Mouse (Mus musculus) natural killer cell, adult 2 months (primary cell): Measurements from ENCODE around the gene Hmga1b.
A peak's percentile ranks its signal among the peaks of the same experiment; 100 is the strongest.
"Not testable (repeated sequence)": the region's sequence is repeated elsewhere in the genome, so short reads cannot be mapped to it uniquely, and the experiment has no call there.

Source experiments
- DNase-seq, 2 experiments: peaks; one replicate each; pipeline ENCODE4 v3.0.0; 2022; ENCODE audit warnings: low spot score in 2 of 2

Gene Hmga1b

DNA sequence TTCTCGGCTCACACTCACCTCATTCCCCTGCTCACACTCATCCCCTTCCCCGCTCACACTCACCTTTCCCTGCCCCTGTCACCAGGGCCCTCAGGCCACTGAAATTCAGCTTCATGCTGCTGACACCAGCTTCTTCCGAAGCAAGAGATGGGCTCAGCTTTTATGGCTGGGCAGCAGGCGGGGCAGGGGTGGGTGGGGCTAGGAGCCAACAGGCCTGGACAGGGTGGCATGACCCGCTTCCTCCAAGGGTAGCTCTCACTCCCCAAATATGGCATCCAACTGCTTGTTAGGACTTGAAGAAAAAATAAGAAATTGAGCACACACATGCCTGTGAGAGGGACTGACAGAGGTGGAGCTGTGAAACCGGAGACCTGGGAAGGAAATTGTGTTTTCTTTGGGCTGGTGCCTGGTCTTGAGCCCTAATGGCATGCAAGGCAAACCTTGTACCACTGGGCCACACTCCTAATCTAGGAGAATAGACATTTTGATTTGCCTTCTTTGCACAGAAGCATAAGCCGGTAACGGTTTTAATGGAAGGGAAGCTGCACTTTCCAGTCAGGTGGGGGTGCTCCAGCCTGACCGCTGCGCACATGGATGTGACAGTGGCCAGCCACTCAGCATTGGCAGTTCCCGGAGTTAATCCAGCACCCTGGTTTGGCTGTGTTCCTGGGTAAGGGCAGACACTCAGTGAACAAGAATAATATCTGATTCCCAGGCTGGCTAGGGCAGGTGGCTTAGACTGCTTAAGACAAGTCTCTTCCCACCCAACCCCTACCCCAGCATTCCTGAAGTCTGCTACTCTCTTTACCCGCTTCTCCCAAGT is 30.5 kb upstream of the Hmga1b start, which contains the start of gene Cbr2:
Gene Cbr2 (minus strand): TSS at position 257 of the 823 bp plus-strand sequence.
- DNase-seq, result no peak

GRCm38 (mm10) chr11:120733521-120733920 is 29.1 kb upstream of the Hmga1b start:
- no peak for DNase-seq

DNA sequence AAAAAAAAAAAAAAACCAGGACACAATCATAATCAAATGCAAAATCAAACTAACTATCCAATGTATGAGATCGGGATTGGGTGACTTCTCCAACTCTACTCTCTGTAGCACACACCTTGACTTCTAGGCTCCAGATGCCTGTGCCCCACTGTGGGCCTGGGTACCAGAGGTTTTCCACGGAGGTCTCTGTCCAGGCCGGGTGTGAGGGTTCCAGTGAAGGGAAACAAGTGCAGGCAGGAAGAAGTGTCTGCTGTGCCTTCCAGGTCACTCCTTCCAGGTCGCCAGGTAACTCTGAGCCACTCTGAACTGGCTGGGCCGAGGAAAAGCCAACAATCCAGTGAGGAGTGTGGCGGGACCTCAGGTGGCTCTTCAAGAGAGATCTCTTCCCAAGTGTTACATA is 26.2 kb upstream of the Hmga1b start:
- DNase-seq, result no peak

DNA sequence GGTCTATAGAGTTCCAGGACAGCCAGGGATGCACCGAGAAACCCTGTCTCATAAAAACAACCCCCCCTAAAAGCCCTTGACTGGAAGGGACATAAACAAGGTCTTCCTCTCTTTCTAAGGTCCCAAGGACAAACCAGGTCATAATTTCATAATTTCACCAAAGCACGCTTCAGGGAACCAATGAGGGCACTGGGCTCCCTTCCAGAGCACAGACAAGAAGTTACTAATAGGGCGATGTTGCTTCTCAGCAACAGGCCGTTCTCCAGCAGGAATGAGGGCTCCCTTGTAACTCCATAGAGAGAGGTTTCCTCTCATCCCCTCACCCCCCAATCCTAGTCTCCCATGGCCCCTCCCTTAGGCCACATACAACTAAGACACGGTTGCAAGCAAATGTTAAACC is 21.6 kb upstream of the Hmga1b start:
- DNase-seq, result no peak

DNA sequence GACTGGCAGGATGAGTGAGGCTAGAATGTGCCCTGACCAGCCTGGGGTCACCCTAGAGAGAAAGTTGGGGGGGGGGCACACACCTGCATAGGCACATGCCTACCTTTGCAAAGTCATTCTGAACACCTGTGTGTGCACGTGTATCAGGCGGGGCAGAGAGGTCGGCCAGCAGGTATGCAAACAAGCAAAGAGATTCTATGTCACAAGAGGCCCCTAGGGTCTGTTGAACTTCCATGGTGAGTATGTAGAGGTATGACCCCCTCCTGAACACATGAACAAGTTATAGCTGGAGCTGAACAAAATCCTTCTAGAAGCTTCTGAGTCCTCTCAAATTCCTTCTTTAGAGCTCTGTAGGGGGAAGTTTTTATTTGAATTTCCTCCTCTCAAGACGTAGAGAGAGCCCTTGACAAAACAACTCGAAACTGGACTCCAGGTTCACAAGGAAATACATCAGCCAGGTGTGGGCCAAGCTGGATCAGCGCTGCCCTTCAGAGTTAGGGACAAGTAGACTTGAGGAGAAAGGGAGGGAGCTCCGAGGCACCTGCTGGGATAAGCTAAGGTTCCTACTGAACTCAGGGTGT is 18.4 kb upstream of the Hmga1b start:
- DNase-seq, result no peak

- DNase-seq, result no peak
Observed at GRCm38 (mm10) chr11:120747974-120748373, 14.6 kb upstream of the Hmga1b start.

GRCm38 (mm10) chr11:120749430-120749829 is 13.2 kb upstream of the Hmga1b start:
- peak; percentile 51 to 56 for DNase-seq

GRCm38 (mm10) chr11:120751606-120752005 is 11.0 kb upstream of the Hmga1b start:
- no peak for DNase-seq

GRCm38 (mm10) chr11:120760236-120760635 is 2.4 kb upstream of the Hmga1b start:
- peak; percentile 27 to 45 for DNase-seq

DNA sequence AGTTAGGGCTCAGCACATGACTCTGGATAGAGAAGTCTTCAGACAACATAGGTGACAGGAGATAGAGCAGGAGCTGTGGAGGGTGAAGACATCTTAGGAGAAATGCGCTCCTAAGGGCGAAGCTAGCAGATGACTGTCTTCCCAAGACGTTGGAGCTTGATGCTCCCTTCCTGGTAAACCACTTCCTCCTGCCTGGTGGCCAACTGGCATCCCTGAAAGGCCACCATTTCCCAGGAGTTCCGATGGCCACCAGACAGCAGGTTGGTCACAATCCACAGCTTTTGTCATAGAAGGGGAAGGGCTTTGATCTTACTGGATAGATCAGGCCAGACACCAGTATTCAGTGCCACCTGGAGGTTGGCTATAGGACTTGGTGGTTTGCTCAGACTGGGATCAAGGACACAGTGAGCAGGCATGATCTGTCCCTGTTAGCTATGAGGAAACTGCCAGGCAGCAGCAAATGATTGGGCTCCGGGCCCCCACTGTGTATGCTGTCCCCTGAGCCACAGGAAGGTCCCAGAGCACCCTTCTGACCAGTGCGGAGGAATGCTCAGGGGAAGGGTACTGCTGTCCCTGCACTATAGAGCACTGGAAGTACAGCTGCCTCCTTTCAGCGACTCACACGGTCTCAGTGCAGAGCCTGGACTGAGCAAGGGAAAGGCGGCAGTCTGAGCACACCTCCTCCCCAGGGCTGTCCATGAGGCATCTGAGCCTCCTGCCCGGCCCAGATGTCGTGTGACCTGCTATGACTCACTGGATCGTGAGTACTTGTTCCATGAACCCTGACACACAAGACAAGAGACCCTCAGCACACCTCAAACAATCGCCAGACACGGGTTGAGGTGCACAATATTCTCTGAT is 553 bp upstream of the Hmga1b start:
- no peak for DNase-seq

DNA sequence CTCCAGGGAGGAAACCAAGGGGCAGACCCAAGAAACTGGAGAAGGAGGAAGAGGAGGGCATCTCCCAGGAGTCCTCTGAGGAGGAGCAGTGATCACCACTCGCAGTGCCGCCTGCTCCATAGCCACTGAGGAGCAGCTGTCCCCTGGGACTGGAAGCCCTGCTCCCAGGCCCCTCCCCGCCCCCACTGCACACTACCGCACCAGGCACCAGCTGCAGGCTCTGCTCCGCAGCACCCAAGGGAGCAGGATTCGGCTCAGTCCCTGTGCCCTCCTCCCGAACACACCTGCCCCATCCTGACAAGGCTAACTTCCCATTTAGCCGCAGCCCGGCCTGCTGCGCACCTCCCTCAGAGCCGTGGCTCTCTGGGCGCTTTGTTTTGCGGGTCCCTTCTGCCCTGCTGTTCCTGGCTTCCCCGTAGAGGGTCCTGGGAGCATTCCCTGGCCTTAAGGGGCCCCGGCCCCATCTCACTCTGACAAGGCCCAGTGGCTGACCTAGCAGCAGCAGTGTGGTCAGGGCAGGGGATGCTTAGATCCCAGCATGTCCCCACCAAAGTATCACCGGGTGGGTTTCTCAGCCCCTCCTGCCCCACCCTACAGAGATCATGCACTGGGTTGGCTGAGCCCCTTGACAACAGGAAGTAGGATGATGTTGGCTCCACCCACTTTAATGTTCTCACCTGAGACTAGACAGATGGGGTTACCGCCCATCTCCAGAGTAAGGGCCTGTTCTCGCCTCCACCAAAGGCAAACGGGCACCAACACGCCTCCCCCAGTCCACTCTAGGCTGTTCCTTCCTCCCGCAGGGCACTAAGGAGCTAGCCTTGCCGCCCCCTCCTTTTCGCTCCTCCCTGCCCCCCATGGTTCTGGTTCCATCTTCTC is 766 bp downstream of the Hmga1b start:
- not testable (repeated sequence) for DNase-seq

DNA sequence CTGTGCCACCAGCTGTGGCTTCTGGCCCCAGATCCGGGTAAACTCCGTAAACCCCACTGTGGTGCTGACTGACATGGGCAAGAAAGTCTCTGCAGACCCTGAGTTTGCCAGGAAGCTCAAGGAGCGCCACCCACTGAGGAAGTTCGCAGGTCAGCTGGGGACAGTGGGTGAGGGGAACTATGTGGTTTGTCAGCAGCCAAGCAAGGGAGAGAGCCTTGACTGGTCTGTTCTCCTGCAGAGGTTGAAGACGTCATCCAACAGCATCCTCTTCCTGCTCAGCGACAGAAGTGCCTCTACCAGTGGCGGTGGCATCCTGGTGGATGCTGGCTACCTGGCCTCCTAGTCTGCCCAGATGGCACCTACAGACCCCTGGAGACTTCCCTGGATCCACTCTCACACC is 4.4 kb downstream of the Hmga1b start:
- DNase-seq, result not testable (repeated sequence)

DNA sequence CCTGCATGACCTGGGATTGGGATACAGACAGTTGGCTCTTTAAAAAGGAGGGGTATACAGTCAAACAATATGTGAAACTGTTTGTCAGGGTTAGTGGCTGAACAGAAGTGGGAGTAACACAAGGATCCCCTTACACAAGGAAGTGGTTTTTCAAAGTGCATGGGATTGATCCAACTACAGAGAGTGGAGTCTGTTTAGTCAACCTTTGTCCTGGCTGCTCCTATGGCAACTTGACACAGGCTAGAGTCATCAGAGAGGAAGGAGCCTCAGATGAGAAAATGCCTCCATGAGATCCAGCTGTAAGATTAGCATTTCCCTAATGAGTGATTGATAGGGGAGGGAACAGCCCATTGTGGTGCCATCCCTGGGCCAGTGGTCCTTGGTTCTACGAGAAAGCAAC is 5.6 kb downstream of the Hmga1b start:
- no peak for DNase-seq

GRCm38 (mm10) chr11:120772749-120773148 is 10.2 kb downstream of the Hmga1b start:
- DNase-seq, result no peak

- DNase-seq, result no peak
Observed at GRCm38 (mm10) chr11:120773463-120774190, 11.0 kb downstream of the Hmga1b start.

DNA sequence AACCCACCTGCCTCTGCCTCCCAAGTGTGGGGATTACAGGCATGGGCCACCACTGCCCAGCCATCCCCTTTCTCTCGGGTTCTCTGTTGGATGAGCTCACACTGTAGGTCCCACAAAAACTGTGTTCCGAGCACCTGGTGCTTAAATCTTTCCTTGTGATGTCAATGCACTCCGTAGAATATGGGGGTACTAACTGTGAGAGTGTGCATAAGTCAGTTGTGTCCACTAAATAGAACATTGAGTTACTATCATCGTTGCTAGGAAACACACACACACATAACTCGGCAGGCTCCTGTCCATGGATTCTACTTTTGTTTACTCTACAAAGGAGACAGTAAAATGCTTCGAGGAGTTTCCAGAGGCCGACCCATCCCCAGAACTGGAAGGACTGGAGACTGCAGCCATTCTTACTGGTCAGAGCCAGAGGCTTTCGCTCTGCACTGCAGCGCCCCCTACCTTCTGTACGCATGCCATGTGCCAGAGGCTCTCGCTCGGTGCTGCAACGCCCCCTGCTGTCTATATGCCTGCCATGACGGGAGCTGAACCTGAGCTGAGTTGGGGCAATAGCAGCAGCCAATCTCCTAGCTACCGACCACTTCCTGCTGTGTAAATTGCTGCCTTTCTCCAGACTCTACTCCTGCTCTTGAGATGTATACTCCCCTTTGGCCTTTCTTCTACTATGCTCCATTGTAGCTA is 13.3 kb downstream of the Hmga1b start:
- DNase-seq, result peak; percentile 94

DNA sequence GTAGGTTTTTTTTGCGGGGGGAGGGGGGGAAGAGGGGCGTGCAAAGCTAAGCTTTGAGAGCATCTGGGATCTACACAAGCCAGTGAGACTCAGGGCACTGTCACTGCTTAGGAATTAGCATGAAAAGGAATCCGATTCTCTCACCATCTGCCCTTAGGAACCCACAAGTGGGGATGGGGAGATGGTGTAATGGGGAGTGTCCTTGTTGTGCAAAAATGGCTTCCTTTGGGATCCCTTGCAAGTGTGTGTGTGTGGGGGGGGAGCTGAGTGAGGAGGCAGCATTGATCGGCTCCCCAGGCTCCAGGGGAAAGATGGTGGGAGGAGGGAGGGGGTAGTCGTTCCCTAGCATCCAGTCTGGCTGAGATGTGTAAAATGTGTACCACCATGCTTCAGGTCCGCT is 14.5 kb downstream of the Hmga1b start:
- DNase-seq, result no peak

DNA sequence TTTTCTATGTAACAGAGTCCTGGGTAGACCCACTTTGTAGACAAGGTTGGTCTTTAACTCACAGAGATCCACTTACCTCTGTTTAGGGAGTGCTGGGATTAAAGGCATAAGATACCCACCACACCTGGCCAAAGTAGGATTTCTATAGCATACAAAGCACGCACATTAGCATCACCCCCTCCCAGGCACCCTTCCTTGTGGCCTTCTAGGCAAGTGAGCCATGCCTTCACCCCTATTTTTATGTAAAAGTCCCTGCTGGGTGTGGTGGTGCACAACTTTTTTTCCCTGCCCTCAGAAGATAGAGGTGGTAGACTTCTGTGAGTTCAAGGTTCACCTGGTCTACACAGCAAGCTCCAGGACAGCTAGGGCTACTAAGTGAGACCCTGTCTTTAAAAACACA is 17.3 kb downstream of the Hmga1b start:
- no peak for DNase-seq

- DNase-seq, result not testable (repeated sequence)
Observed at GRCm38 (mm10) chr11:120781361-120781760, 18.8 kb downstream of the Hmga1b start.

GRCm38 (mm10) chr11:120783426-120784063 is 21.0 kb downstream of the Hmga1b start:
- DNase-seq, result no peak
